In the genomic region with DNA sequence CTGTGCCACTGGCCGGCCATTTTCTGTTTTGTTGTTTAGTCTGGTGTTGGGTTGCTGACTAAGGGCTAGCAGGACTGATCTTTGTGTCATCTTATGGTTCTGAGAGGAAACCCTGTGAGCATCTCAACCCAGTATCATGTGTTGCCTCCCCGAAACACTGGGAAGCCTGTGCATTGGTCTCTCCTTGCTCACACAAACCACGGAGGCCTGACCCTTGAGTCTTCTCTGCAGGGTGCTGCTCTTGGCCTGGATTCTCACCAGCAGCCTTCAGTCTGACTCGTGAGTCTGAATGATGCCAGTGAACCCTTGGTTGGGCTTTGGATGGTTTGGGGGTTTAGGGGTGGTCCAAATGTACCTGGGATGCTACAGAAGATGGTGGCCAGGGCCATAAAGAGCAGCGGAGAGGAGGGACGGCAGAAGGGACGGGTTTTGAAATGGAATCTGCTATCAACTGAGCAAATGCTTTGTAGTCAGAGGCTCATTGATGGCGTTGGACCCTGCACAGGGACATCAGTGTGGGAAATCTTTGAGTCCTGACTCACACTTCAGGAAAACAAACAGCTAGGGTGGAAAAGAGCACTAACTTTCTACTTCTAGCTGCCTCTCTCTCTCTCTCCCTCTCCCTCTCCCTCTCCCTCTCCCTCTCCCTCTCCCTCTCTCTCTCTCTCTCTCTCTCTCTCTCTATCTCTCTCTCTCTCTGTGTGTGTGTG, we compare ENCODE assay signal across 19 mouse cellular contexts. TPM values are rescaled to one million over a fixed set of nuclear protein-coding genes. Genes with fewer than 3 reads are reported as not detected.
"Had no signal": no experiment of that assay in that cellular context is flagged by ENCODE, and none has a peak within 500 bp of the region (broad histone marks: within the 10 kb centered on the region; RNA-seq: fewer than 3 reads in every experiment).

No protein-coding gene starts in this region.

- H3K27ac ChIP-seq: neural tube, embryonic 13.5 days; neural tube, embryonic 15.5 days; stomach, embryonic 15.5 days; stomach, postnatal 0 days had no signal

- H3K9ac ChIP-seq: neural tube, embryonic 13.5 days; neural tube, embryonic 15.5 days; stomach, embryonic 15.5 days had no signal

- H3K27me3 ChIP-seq: neural tube, embryonic 13.5 days; neural tube, embryonic 15.5 days; stomach, embryonic 15.5 days had no signal

- H3K36me3 ChIP-seq: neural tube, embryonic 13.5 days; neural tube, embryonic 15.5 days; stomach, embryonic 15.5 days had no signal

- H3K9me3 ChIP-seq: neural tube, embryonic 13.5 days; neural tube, embryonic 15.5 days; stomach, embryonic 15.5 days had no signal

- DNase-seq: retina, postnatal 1 day; right cerebral cortex, adult 18-20 months; right cerebral cortex, postnatal 14 days; right cerebral cortex, postnatal 25 days; spleen, adult 18-20 months; thymus, adult 18-20 months; thymus, adult 2 months; thymus, postnatal 14 days; thymus, postnatal 25 days; thymus, postnatal 36 days; thymus, postnatal 4 days had no signal

- H3K4me1 ChIP-seq: neural tube, embryonic 13.5 days; neural tube, embryonic 15.5 days; stomach, embryonic 15.5 days had no signal

- H3K4me3 ChIP-seq: neural tube, embryonic 13.5 days; neural tube, embryonic 15.5 days; stomach, embryonic 15.5 days had no signal

- H3K4me2 ChIP-seq: neural tube, embryonic 13.5 days; neural tube, embryonic 15.5 days; stomach, embryonic 15.5 days had no signal

RNA-seq across cellular contexts. Expression of gene Lefty2, which starts 53.6 kb away (rescaled TPM):
- total RNA-seq: neutrophil, adult 5-6 weeks had no signal
- polyA plus RNA-seq: neural tube, embryonic 13.5 days; small intestine, adult 2 months; spleen, adult 2 months; stomach, embryonic 14.5 days; stomach, embryonic 15.5 days had no signal
